Mouse (Mus musculus) ES-CJ7 (cell line): ENCODE data around the gene Hnrnpa3.
A peak's percentile ranks its signal among the peaks of the same experiment; 100 is the strongest.

Experiments used
- DNase-seq: peaks from one replicate; pipeline ENCODE4 v3.0.0; 2011; ENCODE audit warnings: low read depth, low spot score

Gene Hnrnpa3

GRCm38 (mm10) chr2:75703375-75704181 is 44.5 kb downstream of the Hnrnpa3 start:
- peak; percentile 72 for DNase-seq

- DNase-seq = peak; percentile 99
These were observed 45.4 kb downstream of the Hnrnpa3 start, which contains the start of gene Nfe2l2 for GRCm38 (mm10) chr2:75704234-75705161. Gene Nfe2l2, minus strand, starts transcription at chr2:75704641.

GRCm38 (mm10) chr2:75705162-75705752 is 46.2 kb downstream of the Hnrnpa3 start:
- peak; percentile 53 for DNase-seq

- no peak for DNase-seq
These were observed 47.4 kb downstream of the Hnrnpa3 start for GRCm38 (mm10) chr2:75706435-75706834.

- DNase-seq = peak; percentile 57
These were observed 48.4 kb downstream of the Hnrnpa3 start for GRCm38 (mm10) chr2:75707420-75707819.

GRCm38 (mm10) chr2:75713083-75713482 is 54.0 kb downstream of the Hnrnpa3 start:
- no peak for DNase-seq

- DNase-seq = no peak
These were observed 55.7 kb downstream of the Hnrnpa3 start for GRCm38 (mm10) chr2:75714766-75715165.

- peak; percentile 50 for DNase-seq
These were observed 57.3 kb downstream of the Hnrnpa3 start for GRCm38 (mm10) chr2:75716046-75717016.
